Mouse (Mus musculus) intestine, embryonic 16.5 days (tissue): ENCODE measurements around the gene Snw1. TPM values are rescaled to one million over a fixed set of nuclear protein-coding genes. Genes with fewer than 3 reads are reported as not detected.
A peak's percentile ranks its signal among the peaks of the same experiment; 100 is the strongest.

Experiments used
- ATAC-seq: fragments of 200-750 bp; cut with Nextera tagmentation; 2 replicates; pipeline ENCODE4 v1.8.0; 2017; ENCODE audit warnings: moderate TSS enrichment, moderate library complexity
- H3K27ac ChIP-seq: fragments of 300-500 bp; sonication (generic); 2 replicates; pipeline ENCODE4 v1.5.1; 2014; ENCODE audit warnings: mild to moderate bottlenecking, low read length
- H3K27me3 ChIP-seq: fragments of 300-500 bp; sonication (generic); replicated peaks from 2 replicates; pipeline ENCODE4 v1.6.1; 2014; ENCODE audit warnings: low read length, control low read depth, mixed read lengths; ENCODE audit not compliant: control insufficient read depth, insufficient read depth
- H3K36me3 ChIP-seq: fragments of 300-500 bp; sonication (generic); 2 replicates; pipeline ENCODE4 v1.6.1; 2014; ENCODE audit warnings: low read length, control low read depth; ENCODE audit not compliant: control insufficient read depth, insufficient read depth
- H3K4me1 ChIP-seq: fragments of 300-500 bp; sonication (generic); 2 replicates; pipeline ENCODE4 v1.6.1; 2014; ENCODE audit warnings: low read length, control low read depth, mixed read lengths; ENCODE audit not compliant: control insufficient read depth, insufficient read depth
- H3K4me2 ChIP-seq: fragments of 300-500 bp; sonication (generic); 2 replicates; pipeline ENCODE4 v1.6.1; 2014; ENCODE audit warnings: low read depth, low read length, control low read depth
- H3K4me3 ChIP-seq: fragments of 300-500 bp; sonication (generic); 2 replicates; pipeline ENCODE4 v1.5.1; 2014; ENCODE audit warnings: mild to moderate bottlenecking, low read length
- H3K9ac ChIP-seq: fragments of 300-500 bp; sonication (generic); 2 replicates; pipeline ENCODE4 v1.6.1; 2014; ENCODE audit warnings: low read depth, low read length
- H3K9me3 ChIP-seq: fragments of 300-500 bp; sonication (generic); 2 replicates; pipeline ENCODE4 v1.6.1; 2016; ENCODE audit warnings: low read length, control low read depth; ENCODE audit not compliant: control insufficient read depth
- WGBS: fragments of 180-500 bp; shearing (Covaris S2); extraction: QIAGEN DNeasy Blood & Tissue Kit; methylation state at CpG from one replicate; pipeline ENCODE4 v1.1.7; 2014; 5-methylcytosine and 5-hydroxymethylcytosine counted together
- polyA plus RNA-seq: library from polyadenylated mRNA; unstranded; fragments of >200 nt; fragmentation: Nextera tagmentation; extraction: Ambion mirVana; gene quantifications from 2 replicates; pipeline ENCODE4 v1.2.1, GENCODE M21; 2015

Snw1 gene
- polyA plus RNA-seq, 1 experiment from 2014 or later, result 107 TPM

- Histone ChIP-seq H3K4me1 (no peaks in the 10 kb centered on the region), H3K9ac (no peak overlapping the region), H3K4me3 (no peak overlapping the region), H3K9me3 (no peaks in the 10 kb centered on the region), H3K4me2 (no peak overlapping the region), H3K27ac (no peak overlapping the region), H3K36me3 (peaks cover 13% of the 10 kb centered on the region), H3K27me3 (no peaks in the 10 kb centered on the region)
- ATAC-seq, result peak; percentile 96
- WGBS, result 77% methylated on average over 6 of the region's 6 CpGs
Measured at GRCm38 (mm10) chr12:87464678-87465297, 7.3 kb downstream of the Snw1 start.

GRCm38 (mm10) chr12:87449456-87449855, 22.6 kb downstream of the Snw1 start:
- Histone ChIP-seq H3K27ac (no peak overlapping the region), H3K9me3 (no peaks in the 10 kb centered on the region), H3K27me3 (no peaks in the 10 kb centered on the region), H3K4me3 (no peak overlapping the region), H3K4me2 (no peak overlapping the region), H3K36me3 (peaks cover 9% of the 10 kb centered on the region), H3K9ac (no peak overlapping the region), H3K4me1 (peaks cover 2% of the 10 kb centered on the region; the same call in 1 of the 2 replicates)
- 91% methylated on average over 9 of the region's 9 CpGs for WGBS
- no peak for ATAC-seq

GRCm38 (mm10) chr12:87444211-87444610, 27.9 kb downstream of the Snw1 start:
- Histone ChIP-seq H3K27ac (no peak overlapping the region), H3K36me3 (peaks cover 12% of the 10 kb centered on the region), H3K9me3 (no peaks in the 10 kb centered on the region), H3K27me3 (no peaks in the 10 kb centered on the region), H3K4me3 (peak overlapping the region; percentile 99), H3K4me2 (peak overlapping the region; percentile 59), H3K9ac (peak overlapping the region; percentile 99; the same call in 1 of the 2 replicates), H3K4me1 (peaks cover 11% of the 10 kb centered on the region)
- ATAC-seq, result peak; percentile 5; the same call in 1 of the 2 replicates
- WGBS, result 3% methylated on average over 16 of the region's 16 CpGs

- Histone ChIP-seq H3K9ac (peak within 1 kb of the TSS; percentile 99), H3K27ac (peak within 1 kb of the TSS; percentile 83), H3K27me3 (no peaks in the 10 kb centered on the region), H3K4me1 (peaks cover 11% of the 10 kb centered on the region), H3K9me3 (no peaks in the 10 kb centered on the region), H3K36me3 (peaks cover 11% of the 10 kb centered on the region), H3K4me3 (peak within 1 kb of the TSS; percentile 99), H3K4me2 (peak within 1 kb of the TSS; percentile 72)
- peak; percentile 93 for ATAC-seq
- under 1% methylated on average over 28 of the region's 28 CpGs for WGBS
Measured at GRCm38 (mm10) chr12:87443700-87444122, 28.4 kb downstream of the Snw1 start, which contains the start of the genes Slirp and Alkbh1. Gene Slirp, plus strand, starts transcription at chr12:87443896. Gene Alkbh1, minus strand, starts transcription at chr12:87444017.

GRCm38 (mm10) chr12:87443115-87443699, 28.9 kb downstream of the Snw1 start:
- Histone ChIP-seq H3K9ac (peak overlapping the region; percentile 99), H3K4me2 (peak overlapping the region; percentile 72), H3K4me1 (peaks cover 11% of the 10 kb centered on the region), H3K27ac (peak overlapping the region; percentile 83), H3K36me3 (peaks cover 11% of the 10 kb centered on the region), H3K27me3 (no peaks in the 10 kb centered on the region), H3K4me3 (peak overlapping the region; percentile 99), H3K9me3 (no peaks in the 10 kb centered on the region)
- ATAC-seq, result peak; percentile 84
- under 1% methylated on average over 33 of the region's 33 CpGs for WGBS

- Histone ChIP-seq H3K36me3 (peaks cover 13% of the 10 kb centered on the region), H3K9ac (peak overlapping the region; percentile 99), H3K4me3 (peak overlapping the region; percentile 99), H3K4me1 (peaks cover 11% of the 10 kb centered on the region), H3K27ac (peak overlapping the region; percentile 62), H3K9me3 (no peaks in the 10 kb centered on the region), H3K4me2 (peak overlapping the region; percentile 72), H3K27me3 (no peaks in the 10 kb centered on the region)
- 17% methylated on average over 12 of the region's 12 CpGs for WGBS
- ATAC-seq, result peak; percentile 48
Measured at GRCm38 (mm10) chr12:87442177-87443114, 29.6 kb downstream of the Snw1 start.

- no peak overlapping the region for H3K27ac ChIP-seq
- no peak for ATAC-seq
- H3K36me3 ChIP-seq, result peaks cover 35% of the 10 kb centered on the region
Measured at GRCm38 (mm10) chr12:87428885-87429284, 43.2 kb downstream of the Snw1 start.

GRCm38 (mm10) chr12:87428295-87428694, 43.8 kb downstream of the Snw1 start:
- Histone ChIP-seq H3K4me3 (no peak overlapping the region), H3K9me3 (no peaks in the 10 kb centered on the region), H3K4me1 (no peaks in the 10 kb centered on the region), H3K36me3 (peaks cover 35% of the 10 kb centered on the region), H3K27me3 (no peaks in the 10 kb centered on the region), H3K27ac (no peak overlapping the region), H3K4me2 (no peak overlapping the region), H3K9ac (no peak overlapping the region)
- ATAC-seq, result no peak
- 88% methylated on average over 2 of the region's 2 CpGs for WGBS

More at GRCm38 (mm10) chr12:87428885-87429284, 43.2 kb downstream of the Snw1 start:
- WGBS, result 80% methylated on average over 8 of the region's 8 CpGs
- no peak overlapping the region for H3K4me3 ChIP-seq
- no peaks in the 10 kb centered on the region for H3K9me3 ChIP-seq
- H3K9ac ChIP-seq, result no peak overlapping the region
- no peak overlapping the region for H3K4me2 ChIP-seq
- no peaks in the 10 kb centered on the region for H3K27me3 ChIP-seq
- H3K4me1 ChIP-seq, result no peaks in the 10 kb centered on the region
